Mouse (Mus musculus) layer of hippocampus, postnatal 36 days (tissue): ENCODE results near the gene Fam222b. TPM values are rescaled to one million over a fixed set of nuclear protein-coding genes. Genes with fewer than 3 reads are reported as not detected.

ENCODE experiments used
- DNase-seq, 2 experiments: peaks; one replicate each; pipeline ENCODE4 v3.0.0; 2022
- total RNA-seq, 2 experiments: library from RNA; stranded (reverse); gene quantifications; 2 replicates each; pipeline ENCODE4 v1.2.3; 2021

Gene Fam222b
- total RNA-seq, 2 experiments from 2014 or later, result 29.5 to 33.0 TPM

DNA sequence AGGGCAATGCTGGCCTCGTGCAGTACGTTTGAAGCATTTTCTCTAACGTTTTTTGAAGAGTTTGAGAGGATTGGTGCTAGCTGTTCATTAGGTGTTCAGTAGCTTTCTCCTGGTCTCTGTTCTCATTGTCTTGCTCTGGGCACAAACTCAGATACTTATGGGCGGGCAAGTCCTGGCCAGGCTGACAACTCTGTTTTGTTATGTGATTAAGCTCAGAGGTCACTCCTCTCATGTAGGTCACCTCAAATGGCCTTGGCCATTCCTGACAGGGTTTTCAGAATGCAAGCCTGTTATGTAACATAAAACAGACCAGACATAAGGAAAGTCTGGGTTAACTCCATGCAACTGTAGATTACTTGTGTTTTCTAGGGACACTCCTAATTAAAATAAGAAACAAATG is 43.1 kb downstream of the Fam222b start:
- DNase-seq, result no peak

- DNase-seq, result no peak
Measured at GRCm38 (mm10) chr11:78138023-78138422, 43.6 kb downstream of the Fam222b start.

DNA sequence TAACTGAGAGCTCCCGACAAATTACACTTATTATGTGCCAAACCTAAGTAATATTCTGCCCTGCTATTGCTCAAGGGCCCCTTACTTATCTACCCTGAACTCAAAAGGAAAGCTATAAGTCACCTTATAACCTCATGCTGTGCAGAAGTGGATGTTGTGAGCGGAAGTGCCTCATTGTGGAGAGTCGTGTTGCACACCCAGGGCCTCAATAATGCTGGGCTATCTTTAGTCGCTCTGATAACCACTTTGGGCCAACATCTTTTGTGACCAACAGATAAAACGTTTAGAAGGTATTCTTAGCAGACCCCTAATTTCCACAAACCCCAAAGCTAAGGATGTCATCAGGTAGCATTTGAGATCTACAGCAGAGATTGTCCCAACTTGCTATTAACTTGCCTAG is 46.2 kb downstream of the Fam222b start:
- no peak for DNase-seq

DNA sequence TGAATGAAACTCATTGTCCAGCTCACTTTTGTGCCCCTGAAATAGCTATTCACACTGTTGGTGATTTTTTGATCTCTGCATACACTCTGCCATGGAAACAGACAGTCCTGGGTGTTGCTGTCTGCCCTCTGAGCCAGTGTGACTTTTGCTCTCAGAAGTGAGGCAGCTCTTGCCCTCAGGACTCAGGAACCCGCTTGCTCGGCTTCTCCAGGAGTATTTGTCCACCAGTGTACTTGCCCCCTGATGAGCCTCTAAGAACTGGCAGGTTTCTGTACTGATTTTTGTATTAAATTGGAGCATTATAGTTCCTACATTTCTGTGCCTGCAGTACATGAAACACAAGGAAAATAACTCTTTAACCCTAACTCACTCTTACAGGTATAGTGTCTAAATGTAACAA is 49.1 kb downstream of the Fam222b start:
- DNase-seq, result no peak

DNA sequence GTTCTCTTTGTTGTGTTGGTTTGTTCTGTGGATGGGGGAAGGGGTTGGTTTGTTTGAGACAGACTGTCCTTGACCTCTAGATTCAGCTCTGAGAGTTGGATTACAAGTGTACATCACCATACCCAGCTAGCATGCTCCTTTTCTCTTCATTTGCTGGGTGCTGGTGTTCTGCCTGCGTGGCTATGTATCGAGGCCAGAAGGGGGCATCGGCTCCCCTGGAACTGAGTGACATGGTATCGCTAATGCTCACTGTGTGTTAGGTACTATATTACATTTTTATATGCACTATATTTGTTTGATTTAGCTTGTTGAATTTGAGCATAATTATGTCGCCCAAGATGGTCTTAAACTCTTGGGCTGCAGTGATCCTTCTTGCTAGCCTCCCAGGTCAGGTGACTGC is 51.7 kb downstream of the Fam222b start:
- DNase-seq, result no peak

- DNase-seq, result no peak
Measured at GRCm38 (mm10) chr11:78146707-78147543, 52.5 kb downstream of the Fam222b start.

GRCm38 (mm10) chr11:78151161-78151560 is 56.7 kb downstream of the Fam222b start:
- no peak for DNase-seq

DNA sequence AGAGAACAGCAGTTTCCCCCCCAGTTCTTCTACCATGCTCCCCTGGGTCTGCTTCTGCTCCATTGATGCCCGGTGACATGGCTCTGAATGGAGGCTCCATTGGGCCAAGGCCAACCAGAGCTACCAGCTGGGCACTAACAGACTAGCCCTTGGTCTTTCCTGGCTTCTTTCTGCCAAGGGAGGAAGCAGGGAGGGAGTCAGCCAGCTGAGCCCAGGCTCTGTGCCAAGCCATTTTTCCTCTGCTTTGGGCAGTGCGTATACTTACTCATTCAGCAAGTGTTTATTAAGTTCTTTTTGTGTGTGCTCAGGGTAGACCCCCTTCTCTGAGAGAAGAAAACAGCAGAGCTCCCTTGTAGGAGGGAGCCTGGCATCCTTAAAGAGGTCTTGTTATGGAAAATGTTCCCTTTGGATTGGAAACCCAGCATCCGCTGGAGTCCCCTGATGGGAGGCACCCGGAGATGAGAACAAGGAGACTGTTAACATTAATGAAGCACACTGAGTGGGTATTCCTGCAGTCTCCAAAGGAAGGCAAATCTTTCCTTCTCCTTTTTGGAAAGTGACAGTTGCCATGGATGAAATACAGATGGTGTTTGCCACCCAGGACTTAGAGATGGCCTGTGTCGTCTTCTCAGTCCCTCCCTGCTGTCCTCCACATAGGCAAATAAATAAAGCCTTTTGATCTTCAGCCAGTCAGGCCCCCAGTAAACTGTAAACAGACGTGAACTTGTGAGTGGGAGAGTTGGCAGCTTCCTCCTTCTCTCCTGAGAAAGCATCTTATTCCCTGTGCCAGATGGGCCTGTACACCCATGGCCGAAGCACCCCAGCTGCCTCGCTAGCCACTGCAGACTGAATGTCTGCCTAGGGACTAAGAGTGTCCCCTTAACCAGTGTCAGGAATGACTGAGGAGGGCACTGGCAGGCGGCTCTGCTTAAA is 58.1 kb downstream of the Fam222b start:
- peak; percentile 84 to 86 for DNase-seq

- no peak for DNase-seq
Measured at GRCm38 (mm10) chr11:78153778-78154177, 59.3 kb downstream of the Fam222b start.

GRCm38 (mm10) chr11:78155674-78156073 is 61.2 kb downstream of the Fam222b start:
- no peak for DNase-seq

- no peak for DNase-seq
Measured at GRCm38 (mm10) chr11:78156156-78156699, 61.8 kb downstream of the Fam222b start.

GRCm38 (mm10) chr11:78159096-78159495 is 64.6 kb downstream of the Fam222b start:
- peak in 1 of 2 experiments; percentile 64 for DNase-seq

GRCm38 (mm10) chr11:78159557-78159956 is 65.1 kb downstream of the Fam222b start:
- no peak for DNase-seq

DNA sequence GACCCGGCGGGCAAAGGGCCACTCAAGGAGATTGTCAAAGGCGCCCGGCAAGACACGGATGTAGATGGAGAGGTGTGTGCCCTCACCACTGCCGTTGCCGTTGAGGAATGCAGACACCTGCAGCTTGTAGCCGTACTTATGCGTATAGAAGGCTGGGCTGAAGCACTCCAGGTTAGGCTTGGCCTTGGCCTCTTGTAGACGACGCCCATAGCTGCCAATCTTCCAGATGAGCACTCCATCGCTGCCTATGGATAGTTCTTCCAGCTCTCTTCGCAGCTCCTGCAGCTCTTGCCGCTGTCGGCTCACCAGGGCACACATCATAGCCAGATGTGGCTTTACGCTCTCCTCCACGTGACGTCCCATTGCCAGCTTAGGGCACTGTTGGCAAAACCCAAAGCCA is 65.7 kb downstream of the Fam222b start:
- DNase-seq, result no peak

- DNase-seq, result no peak
Measured at GRCm38 (mm10) chr11:78160675-78161074, 66.2 kb downstream of the Fam222b start.

- no peak for DNase-seq
Measured at GRCm38 (mm10) chr11:78161169-78161568, 66.7 kb downstream of the Fam222b start.

DNA sequence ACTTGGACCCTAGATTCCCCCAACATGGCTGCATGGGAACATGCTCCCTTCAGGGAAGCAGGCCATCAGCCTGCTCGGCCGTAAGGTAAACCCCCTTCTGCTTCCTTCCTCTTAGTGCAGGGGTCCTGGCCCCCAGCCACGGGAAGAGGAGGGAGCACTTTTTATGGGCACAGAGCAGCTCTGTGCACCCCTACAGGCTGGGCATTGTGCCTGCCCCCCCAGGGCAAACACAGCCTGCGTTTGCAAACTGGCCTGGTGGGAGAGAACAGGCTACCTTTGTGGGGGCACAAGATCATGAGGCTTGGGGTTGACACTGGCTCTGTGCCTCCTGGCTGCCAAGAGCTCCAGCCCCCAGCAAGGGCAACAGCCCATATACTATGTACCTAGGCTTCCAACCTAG is 67.5 kb downstream of the Fam222b start:
- DNase-seq, result no peak

DNA sequence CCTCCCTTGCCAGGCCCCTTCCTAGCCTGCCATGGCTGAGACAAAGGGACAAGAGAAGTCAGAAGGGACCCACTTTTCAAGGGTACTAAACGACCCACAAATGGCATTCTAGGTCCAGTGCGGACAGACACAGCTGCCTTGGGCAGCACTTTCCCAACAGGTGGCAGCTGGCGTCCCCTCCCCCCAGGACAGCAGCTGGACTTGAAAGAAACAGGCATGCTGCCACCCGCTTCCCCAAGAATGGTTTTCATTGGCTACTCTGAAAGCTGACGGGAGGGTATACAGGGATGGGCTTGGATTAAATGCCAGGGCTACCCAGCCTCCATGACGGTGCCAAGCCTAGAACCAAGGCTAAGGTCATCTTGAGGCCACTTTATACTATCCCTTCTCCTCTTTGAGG is 68.0 kb downstream of the Fam222b start:
- DNase-seq, result no peak

- no peak for DNase-seq
Measured at GRCm38 (mm10) chr11:78163045-78163444, 68.6 kb downstream of the Fam222b start.

DNA sequence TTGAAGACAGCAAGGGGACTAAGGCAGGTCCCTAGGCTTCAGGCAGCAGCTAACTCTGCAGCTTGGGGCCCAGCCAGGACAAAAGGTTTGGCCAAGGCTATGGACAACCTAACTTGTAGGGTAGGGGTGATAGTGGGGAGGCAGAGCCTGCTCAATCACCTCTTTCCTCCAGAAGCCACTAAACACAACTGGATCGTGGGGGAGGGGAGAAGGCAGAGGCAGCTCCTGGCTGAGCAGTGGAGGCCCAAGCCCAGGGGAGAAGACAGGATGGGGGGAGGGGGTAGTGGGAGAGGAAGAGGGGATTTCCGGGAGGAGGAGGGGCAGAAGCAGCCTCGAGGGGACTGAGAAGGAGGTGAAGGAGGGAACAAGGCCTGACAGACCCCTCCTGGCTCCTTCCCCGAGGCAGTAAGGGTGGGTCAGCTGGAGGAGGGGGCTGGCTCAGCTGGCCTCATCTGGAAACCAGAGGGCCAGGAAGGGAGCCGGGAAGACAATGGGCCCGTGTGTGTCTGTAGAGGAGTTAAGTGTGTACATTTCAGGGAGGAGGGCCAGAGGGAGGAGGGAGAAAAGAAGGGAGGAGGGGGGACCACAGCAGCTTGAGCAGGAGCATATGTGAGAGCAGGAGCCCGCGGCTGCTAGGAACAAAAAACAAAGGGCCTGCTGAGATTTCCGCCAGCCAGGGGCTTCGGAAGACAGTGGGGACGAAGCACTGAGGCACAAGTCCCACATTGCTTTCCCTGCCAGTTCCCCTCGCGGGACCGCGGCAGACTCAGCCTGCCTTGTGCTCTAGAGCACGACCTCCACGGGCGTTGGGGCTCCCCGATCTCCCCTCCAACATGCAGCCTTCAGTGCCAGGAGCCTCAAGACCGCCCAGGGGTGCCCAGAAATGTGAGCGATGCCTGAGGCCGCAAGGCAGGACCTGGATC is 69.5 kb downstream of the Fam222b start:
- DNase-seq, result no peak

- DNase-seq, result no peak
Measured at GRCm38 (mm10) chr11:78164604-78164923, 70.1 kb downstream of the Fam222b start.
